Mouse (Mus musculus): ENCODE results near the gene Smim27. TPM values are rescaled to one million over a fixed set of nuclear protein-coding genes. Genes with fewer than 3 reads are reported as not detected.

Gene Smim27
- polyA plus RNA-seq, 1 experiment, result 6.2 TPM

DNA sequence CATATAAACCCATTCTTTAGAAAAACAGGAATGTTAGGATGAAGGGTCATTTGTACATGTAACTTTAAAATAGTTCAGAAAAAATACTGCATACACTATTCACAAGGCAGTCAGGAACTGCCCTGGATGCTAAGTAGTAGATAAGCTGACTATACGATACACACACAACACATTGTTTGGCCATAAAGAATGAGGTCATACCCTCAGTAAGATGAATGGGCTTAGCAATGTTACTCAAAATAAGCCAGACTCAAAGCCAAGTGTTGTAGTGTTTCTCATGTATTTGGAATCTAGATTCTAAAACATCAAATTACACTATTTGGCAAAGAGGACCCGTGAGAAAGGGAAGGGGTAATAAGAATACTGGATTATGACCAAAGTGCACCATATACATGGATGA lies 15.6 kb upstream of the Smim27 start:
- Histone ChIP-seq H3K27me3 (ENCODE audit: control insufficient read depth, insufficient read depth, insufficient read length) (no peaks in the 10 kb centered on the region), H3K4me3 (no peak overlapping the region), H3K79me2 (ENCODE audit: control insufficient read depth, insufficient read depth) (no peaks in the 10 kb centered on the region), H3ac (ENCODE audit: control insufficient read depth, insufficient read length) (no peak overlapping the region), H3K36me3 (ENCODE audit: control insufficient read depth, insufficient read depth) (no peaks in the 10 kb centered on the region), H3K4me2 (ENCODE audit: low read depth) (no peak overlapping the region)
- TF ChIP-seq MAX (IDR thresholded peaks at IDR 0.05; ENCODE audit: low read depth), result no peak
- no peak for TF ChIP-seq USF1 (IDR thresholded peaks at IDR 0.05; ENCODE audit: low read depth)
- TF ChIP-seq REST (IDR thresholded peaks at IDR 0.05; ENCODE audit: insufficient read depth, insufficient read length), result no peak
- TF ChIP-seq TCF12 (IDR thresholded peaks at IDR 0.05; ENCODE audit: insufficient read depth, poor library complexity, severe bottlenecking), result no peak
- no peak for TF ChIP-seq MYOG (IDR thresholded peaks at IDR 0.05; ENCODE audit: control insufficient read depth in 1 of 3, insufficient read depth in 1 of 3, insufficient read length in 2 of 3, low read depth in 2 of 3)
- TF ChIP-seq SRF (IDR thresholded peaks at IDR 0.05; ENCODE audit: control insufficient read depth, insufficient read length, low read depth), result no peak
- no peak for TF ChIP-seq POLR2A (IDR thresholded peaks at IDR 0.05; ENCODE audit: insufficient read length, low read depth)
- no peak for TF ChIP-seq E2F4 (IDR thresholded peaks at IDR 0.05; ENCODE audit: insufficient read depth)
- no peak for TF ChIP-seq MYOD1 (IDR thresholded peaks at IDR 0.05; ENCODE audit: control insufficient read depth in 1 of 3, insufficient read length in 2 of 3, low read depth in 2 of 3)
- TF ChIP-seq POLR2AphosphoS2 (IDR thresholded peaks at IDR 0.05; ENCODE audit: insufficient read length, low read depth), result no peak
- TF ChIP-seq TCF3 (IDR thresholded peaks at IDR 0.05; ENCODE audit: insufficient read length, low read depth), result no peak
- TF ChIP-seq CEBPB (IDR thresholded peaks at IDR 0.05; ENCODE audit: insufficient read depth, poor library complexity, severe bottlenecking), result no peak

DNA sequence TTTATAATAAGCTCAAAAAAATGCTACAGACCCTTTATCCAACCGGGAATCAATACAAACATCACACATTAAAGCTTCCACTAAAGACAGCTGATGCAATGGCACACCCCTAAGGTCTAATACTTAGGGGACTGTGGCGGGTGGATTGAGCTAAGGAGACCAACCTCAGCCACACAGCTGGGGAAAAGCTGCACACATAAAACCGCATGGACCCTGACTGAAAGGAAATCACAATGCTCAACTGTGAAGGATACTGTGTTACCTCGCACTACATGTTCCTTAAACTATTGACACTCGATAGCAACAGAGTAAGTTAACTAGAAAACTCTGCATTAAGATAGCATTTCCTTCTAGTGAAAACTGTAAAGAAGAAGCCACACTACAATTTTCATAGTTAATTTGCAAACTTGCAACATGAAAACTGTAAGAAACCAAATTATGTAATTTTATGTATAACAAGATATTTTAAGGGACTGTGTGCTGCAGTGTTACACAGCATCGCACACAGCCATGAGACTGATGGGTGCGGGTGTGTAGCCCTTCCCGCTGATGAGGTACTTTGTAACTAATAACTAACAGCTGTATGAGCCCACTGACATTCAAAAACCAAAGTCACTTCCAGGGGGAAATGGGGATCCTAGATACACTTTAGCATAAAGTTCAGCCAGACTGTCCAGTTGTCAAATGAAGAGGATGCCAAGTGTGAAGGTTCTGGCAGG lies 14.8 kb upstream of the Smim27 start:
- no peak overlapping the region for H3K4me2 ChIP-seq (ENCODE audit: low read depth)
- H3K36me3 ChIP-seq (ENCODE audit: control insufficient read depth, insufficient read depth), result no peaks in the 10 kb centered on the region
- H3K27me3 ChIP-seq (ENCODE audit: control insufficient read depth, insufficient read depth, insufficient read length), result no peaks in the 10 kb centered on the region
- no peak overlapping the region for H3ac ChIP-seq (ENCODE audit: control insufficient read depth, insufficient read length)
- no peaks in the 10 kb centered on the region for H3K79me2 ChIP-seq (ENCODE audit: control insufficient read depth, insufficient read depth)
- H3K4me3 ChIP-seq, result no peak overlapping the region
- TF ChIP-seq MAX (IDR thresholded peaks at IDR 0.05; ENCODE audit: low read depth) (no peak), POLR2AphosphoS2 (IDR thresholded peaks at IDR 0.05; ENCODE audit: insufficient read length, low read depth) (no peak), REST (IDR thresholded peaks at IDR 0.05; ENCODE audit: insufficient read depth, insufficient read length) (no peak), CEBPB (IDR thresholded peaks at IDR 0.05; ENCODE audit: insufficient read depth, poor library complexity, severe bottlenecking) (no peak), SRF (IDR thresholded peaks at IDR 0.05; ENCODE audit: control insufficient read depth, insufficient read length, low read depth) (no peak), MYOD1 (IDR thresholded peaks at IDR 0.05; ENCODE audit: control insufficient read depth in 1 of 3, insufficient read length in 2 of 3, low read depth in 2 of 3) (no peak), MYOG (IDR thresholded peaks at IDR 0.05; ENCODE audit: control insufficient read depth in 1 of 3, insufficient read depth in 1 of 3, insufficient read length in 2 of 3, low read depth in 2 of 3) (no peak), TCF12 (IDR thresholded peaks at IDR 0.05; ENCODE audit: insufficient read depth, poor library complexity, severe bottlenecking) (no peak), USF1 (IDR thresholded peaks at IDR 0.05; ENCODE audit: low read depth) (no peak), TCF3 (IDR thresholded peaks at IDR 0.05; ENCODE audit: insufficient read length, low read depth) (no peak), POLR2A (IDR thresholded peaks at IDR 0.05; ENCODE audit: insufficient read length, low read depth) (no peak), E2F4 (IDR thresholded peaks at IDR 0.05; ENCODE audit: insufficient read depth) (no peak)

GRCm38 (mm10) chr4:40264321-40264720 lies 5.1 kb upstream of the Smim27 start:
- peaks cover 41% of the 10 kb centered on the region for H3K36me3 ChIP-seq (ENCODE audit: control insufficient read depth, insufficient read depth)
- H3K4me2 ChIP-seq (ENCODE audit: low read depth), result no peak overlapping the region
- H3K4me3 ChIP-seq, result no peak overlapping the region
- no peak overlapping the region for H3ac ChIP-seq (ENCODE audit: control insufficient read depth, insufficient read length)
- H3K27me3 ChIP-seq (ENCODE audit: control insufficient read depth, insufficient read depth, insufficient read length), result no peaks in the 10 kb centered on the region
- TF ChIP-seq REST (IDR thresholded peaks at IDR 0.05; ENCODE audit: insufficient read depth, insufficient read length), result no peak
- TF ChIP-seq MAX (IDR thresholded peaks at IDR 0.05; ENCODE audit: low read depth), result no peak
- TF ChIP-seq SRF (IDR thresholded peaks at IDR 0.05; ENCODE audit: control insufficient read depth, insufficient read length, low read depth), result no peak
- no peak for TF ChIP-seq TCF3 (IDR thresholded peaks at IDR 0.05; ENCODE audit: insufficient read length, low read depth)
- TF ChIP-seq POLR2AphosphoS2 (IDR thresholded peaks at IDR 0.05; ENCODE audit: insufficient read length, low read depth), result no peak
- no peak for TF ChIP-seq MYOG (IDR thresholded peaks at IDR 0.05; ENCODE audit: control insufficient read depth in 1 of 3, insufficient read depth in 1 of 3, insufficient read length in 2 of 3, low read depth in 2 of 3)
- TF ChIP-seq TCF12 (IDR thresholded peaks at IDR 0.05; ENCODE audit: insufficient read depth, poor library complexity, severe bottlenecking), result no peak
- no peak for TF ChIP-seq USF1 (IDR thresholded peaks at IDR 0.05; ENCODE audit: low read depth)
- H3K79me2 ChIP-seq (ENCODE audit: control insufficient read depth, insufficient read depth), result peaks cover 75% of the 10 kb centered on the region

DNA sequence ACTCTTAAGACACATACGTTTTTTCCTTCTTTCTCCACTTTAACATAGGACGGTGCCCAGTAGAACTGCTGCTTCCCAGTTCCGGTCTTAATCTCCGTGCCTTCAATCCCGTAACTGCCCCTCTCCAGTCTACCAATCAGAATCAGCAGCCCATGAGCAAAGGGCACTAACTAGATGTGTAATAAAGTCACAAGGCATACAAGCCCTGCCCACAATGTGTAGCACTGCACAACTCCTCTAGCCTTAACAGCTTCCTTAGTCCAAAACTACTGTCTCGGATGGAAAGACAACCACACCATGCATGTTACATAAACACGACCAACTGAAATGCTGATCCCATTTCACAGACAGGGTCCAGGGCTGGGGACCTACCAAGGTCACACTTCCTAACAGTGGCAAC lies 1.7 kb upstream of the Smim27 start:
- Histone ChIP-seq H3K36me3 (ENCODE audit: control insufficient read depth, insufficient read depth) (peaks cover 24% of the 10 kb centered on the region), H3ac (ENCODE audit: control insufficient read depth, insufficient read length) (peak overlapping the region; percentile 89), H3K27me3 (ENCODE audit: control insufficient read depth, insufficient read depth, insufficient read length) (no peaks in the 10 kb centered on the region), H3K4me2 (ENCODE audit: low read depth) (peak overlapping the region; percentile 82), H3K4me3 (peak overlapping the region; percentile 98), H3K79me2 (ENCODE audit: control insufficient read depth, insufficient read depth) (peaks cover 65% of the 10 kb centered on the region)
- no peak for TF ChIP-seq TCF12 (IDR thresholded peaks at IDR 0.05; ENCODE audit: insufficient read depth, poor library complexity, severe bottlenecking)
- no peak for TF ChIP-seq CEBPB (IDR thresholded peaks at IDR 0.05; ENCODE audit: insufficient read depth, poor library complexity, severe bottlenecking)
- no peak for TF ChIP-seq POLR2AphosphoS2 (IDR thresholded peaks at IDR 0.05; ENCODE audit: insufficient read length, low read depth)
- TF ChIP-seq MYOG (IDR thresholded peaks at IDR 0.05; ENCODE audit: control insufficient read depth in 1 of 3, insufficient read depth in 1 of 3, insufficient read length in 2 of 3, low read depth in 2 of 3), result no peak
- no peak for TF ChIP-seq TCF3 (IDR thresholded peaks at IDR 0.05; ENCODE audit: insufficient read length, low read depth)
- TF ChIP-seq E2F4 (IDR thresholded peaks at IDR 0.05; ENCODE audit: insufficient read depth), result no peak
- no peak for TF ChIP-seq REST (IDR thresholded peaks at IDR 0.05; ENCODE audit: insufficient read depth, insufficient read length)
- no peak for TF ChIP-seq SRF (IDR thresholded peaks at IDR 0.05; ENCODE audit: control insufficient read depth, insufficient read length, low read depth)
- no peak for TF ChIP-seq USF1 (IDR thresholded peaks at IDR 0.05; ENCODE audit: low read depth)
- TF ChIP-seq MAX (IDR thresholded peaks at IDR 0.05; ENCODE audit: low read depth), result no peak
- TF ChIP-seq MYOD1 (IDR thresholded peaks at IDR 0.05; ENCODE audit: control insufficient read depth in 1 of 3, insufficient read length in 2 of 3, low read depth in 2 of 3), result no peak
